Mouse (Mus musculus) megakaryocyte, embryonic 14.5 days (primary cell): Measurements from ENCODE around the gene Txnrd2.

ENCODE experiments used
- FLI1 ChIP-seq: IDR thresholded peaks from 2 replicates; pipeline ENCODE4 v1.6.1; 2012; ENCODE audit warnings: low read length, inconsistent platforms, mixed read lengths
- GATA1 ChIP-seq: IDR thresholded peaks from 3 replicates; pipeline ENCODE4 v1.6.1; 2012; ENCODE audit warnings: mixed read lengths, low read length, inconsistent platforms, borderline replicate concordance

- no peak for TF ChIP-seq GATA1
- no peak for TF ChIP-seq FLI1
Measured at GRCm38 (mm10) chr16:18396791-18397621, 29.2 kb upstream of the Txnrd2 start.
